ENCODE assay signal across 21 mouse cellular contexts in genomic region chr2:158817708-158818107, GRCm38 (mm10). TPM values are rescaled to one million over a fixed set of nuclear protein-coding genes. Genes with fewer than 3 reads are reported as not detected.
DNase-seq lines count a peak whose midpoint lies in the region; ATAC-seq and TF ChIP-seq lines count a peak whose summit lies in the region.
"Had no signal": no experiment of that assay in that cellular context is flagged by ENCODE, and none has a peak within 500 bp of the region (broad histone marks: within the 10 kb centered on the region; RNA-seq: fewer than 3 reads in every experiment).

No protein-coding gene starts in this region.

- peak; percentile 47; the same call in 1 of the 2 replicates for ATAC-seq in limb, embryonic 14.5 days (ENCODE audit: low FRiP score, low read depth)
- peak; percentile 24; the same call in 1 of the 2 replicates for ATAC-seq in liver, embryonic 12.5 days
- ATAC-seq: activated CD4-positive, CD25-positive, alpha-beta regulatory T cell, adult 4 months; CD4-positive, CD25-positive, alpha-beta regulatory T cell, adult 4 months; Patski had no signal

- no peak overlapping the region for H3K4me3 ChIP-seq in limb, embryonic 14.5 days (replicated peaks; ENCODE audit: low read length)
- H3K4me3 ChIP-seq in limb, embryonic 10.5 days = no peak overlapping the region
- no peak overlapping the region for H3K4me3 ChIP-seq in liver, embryonic 12.5 days

- no peaks in the 10 kb centered on the region for H3K4me1 ChIP-seq in limb, embryonic 14.5 days (ENCODE audit: control insufficient read depth, insufficient read depth, low read length)
- H3K4me1 ChIP-seq in limb, embryonic 10.5 days = no peaks in the 10 kb centered on the region
- no peaks in the 10 kb centered on the region for H3K4me1 ChIP-seq in liver, embryonic 12.5 days

- WGBS in limb, embryonic 14.5 days = 89% methylated on average over 8 of the region's 8 CpGs
- WGBS in limb, embryonic 10.5 days = 92% methylated on average over 8 of the region's 8 CpGs
- 87% methylated on average over 8 of the region's 8 CpGs for WGBS in liver, embryonic 12.5 days (ENCODE audit: insufficient replicate concordance)

- H3K4me2 ChIP-seq in limb, embryonic 14.5 days (replicated peaks; ENCODE audit: low read depth, low read length, severe bottlenecking) = no peak overlapping the region
- H3K4me2 ChIP-seq in liver, embryonic 12.5 days = no peak overlapping the region

- H3K9ac ChIP-seq in limb, embryonic 14.5 days (ENCODE audit: low read depth, low read length, severe bottlenecking) = no peak overlapping the region
- H3K9ac ChIP-seq in liver, embryonic 12.5 days = no peak overlapping the region

- H3K27ac ChIP-seq in limb, embryonic 14.5 days (replicated peaks; ENCODE audit: low read depth, low read length) = no peak overlapping the region
- H3K27ac ChIP-seq in limb, embryonic 10.5 days = no peak overlapping the region
- H3K27ac ChIP-seq in liver, embryonic 12.5 days = no peak overlapping the region

- DNase-seq in heart, adult 11 months = peak; percentile 71
- no peak for DNase-seq in heart, adult 8-10 months (ENCODE audit: low spot score)
- DNase-seq in limb, embryonic 14.5 days (ENCODE audit: low spot score) = no peak
- no peak for DNase-seq in limb, embryonic 10.5 days (ENCODE audit: low spot score)
- DNase-seq in liver = no peak
- DNase-seq: adrenal gland, adult 2 months; adrenal gland, adult 8-10 months; adrenal gland, postnatal 10 days; adrenal gland, postnatal 14 days; adrenal gland, postnatal 25 days; adrenal gland, postnatal 36 days; B cell, adult 2 months; cerebellum, adult 11 months; cerebellum, adult 11-12 months; cerebellum, adult 18-20 months had no signal

- no peak for TF ChIP-seq POLR2A in limb, embryonic 14.5 days (IDR thresholded peaks at IDR 0.05; ENCODE audit: borderline replicate concordance, extremely low read depth, insufficient read depth, insufficient read length)

- no peaks in the 10 kb centered on the region for H3K27me3 ChIP-seq in limb, embryonic 14.5 days (ENCODE audit: control insufficient read depth, insufficient read depth, low read length)
- H3K27me3 ChIP-seq in limb, embryonic 10.5 days (ENCODE audit: low read depth, poor library complexity, severe bottlenecking) = no peaks in the 10 kb centered on the region
- no peaks in the 10 kb centered on the region for H3K27me3 ChIP-seq in liver, embryonic 12.5 days (replicated peaks)
- H3K27me3 ChIP-seq: CH12.LX, Patski had no signal

- H3K9me3 ChIP-seq in limb, embryonic 14.5 days (ENCODE audit: control insufficient read depth, low read length) = no peaks in the 10 kb centered on the region
- H3K9me3 ChIP-seq in limb, embryonic 10.5 days (replicated peaks) = no peaks in the 10 kb centered on the region
- H3K9me3 ChIP-seq in liver, embryonic 12.5 days (replicated peaks) = no peaks in the 10 kb centered on the region
- H3K9me3 ChIP-seq: G1E had no signal

- peaks cover 53% of the 10 kb centered on the region for H3K36me3 ChIP-seq in limb, embryonic 14.5 days (ENCODE audit: control insufficient read depth, insufficient read depth, low read length)
- H3K36me3 ChIP-seq in limb, embryonic 10.5 days = peaks cover 74% of the 10 kb centered on the region
- peaks cover 64% of the 10 kb centered on the region for H3K36me3 ChIP-seq in liver, embryonic 12.5 days

RNA-seq across cellular contexts. Expression of gene Dhx35, which starts 23.1 kb away (rescaled TPM):
- 10 to 100 TPM; 12.3 to 17.6 (median 15.8) TPM for total RNA-seq in heart, adult 8-10 months (2022)
- 24.2 and 29.5 TPM in 2 replicates for polyA plus RNA-seq in limb, embryonic 14.5 days (2012; rRNA removed)
- 12.3 and 13.7 TPM in 2 replicates for polyA plus RNA-seq in limb, embryonic 14.5 days (2014; fragmentation: Nextera tagmentation; extraction: Ambion mirVana)
- 19.7 and 22.0 TPM in 2 replicates for polyA plus RNA-seq in limb, embryonic 10.5 days (2016; fragmentation: Nextera tagmentation; extraction: Ambion mirVana)
- polyA plus RNA-seq in liver, embryonic 12.5 days (2016; fragmentation: Nextera tagmentation; extraction: Ambion mirVana) = 5.6 and 7.1 TPM in 2 replicates

RNA-seq across cellular contexts. Expression of gene Fam83d, which starts 49.8 kb away (rescaled TPM):
- total RNA-seq in heart, adult 8-10 months (2022) = 1 to 10 TPM in 1 of 4 experiments, under 1 TPM in 3; 0.22 to 1.6 (median 0.54) TPM
- polyA plus RNA-seq in limb, embryonic 14.5 days (2012; rRNA removed) = 38.5 and 48.6 TPM in 2 replicates
- polyA plus RNA-seq in limb, embryonic 14.5 days (2014; fragmentation: Nextera tagmentation; extraction: Ambion mirVana) = 35.0 and 39.7 TPM in 2 replicates
- polyA plus RNA-seq in limb, embryonic 10.5 days (2016; fragmentation: Nextera tagmentation; extraction: Ambion mirVana) = 47.7 and 53.3 TPM in 2 replicates
- polyA plus RNA-seq in liver, embryonic 12.5 days (2016; fragmentation: Nextera tagmentation; extraction: Ambion mirVana) = 20.7 and 21.7 TPM in 2 replicates
